Mouse (Mus musculus) neural tube, embryonic 13.5 days (tissue): ENCODE data around the gene Tpcn1. TPM values are rescaled to one million over a fixed set of nuclear protein-coding genes. Genes with fewer than 3 reads are reported as not detected.

Experiments used
- ATAC-seq: fragments of 200-750 bp; cut with Nextera tagmentation; 2 replicates; pipeline ENCODE4 v1.8.0; 2017; ENCODE audit warnings: low read depth, mild to moderate bottlenecking, moderate TSS enrichment, moderate library complexity
- H3K27ac ChIP-seq: fragments of 300-500 bp; sonication (generic); replicated peaks from 2 replicates; pipeline ENCODE4 v1.5.1; 2015; ENCODE audit warnings: moderate library complexity, mild to moderate bottlenecking, inconsistent platforms
- H3K27me3 ChIP-seq: fragments of 300-500 bp; sonication (generic); 2 replicates; pipeline ENCODE4 v1.6.1; 2015; ENCODE audit warnings: mild to moderate bottlenecking, inconsistent platforms
- H3K36me3 ChIP-seq: fragments of 300-500 bp; sonication (generic); 2 replicates; pipeline ENCODE4 v1.6.1; 2015; ENCODE audit warnings: mild to moderate bottlenecking, inconsistent platforms
- H3K4me1 ChIP-seq: fragments of 300-500 bp; sonication (generic); replicated peaks from 2 replicates; pipeline ENCODE4 v1.6.1; 2015; ENCODE audit warnings: inconsistent platforms
- H3K4me2 ChIP-seq: fragments of 300-500 bp; sonication (generic); 2 replicates; pipeline ENCODE4 v1.6.1; 2015; ENCODE audit warnings: inconsistent platforms, mild to moderate bottlenecking, moderate library complexity
- H3K4me3 ChIP-seq: fragments of 300-500 bp; sonication (generic); 2 replicates; pipeline ENCODE4 v1.5.1; 2015; ENCODE audit warnings: mild to moderate bottlenecking, inconsistent platforms
- H3K9ac ChIP-seq: fragments of 300-500 bp; sonication (generic); 2 replicates; pipeline ENCODE4 v1.6.1; 2015; ENCODE audit warnings: moderate library complexity, mild to moderate bottlenecking, inconsistent platforms
- H3K9me3 ChIP-seq: fragments of 300-500 bp; sonication (generic); 2 replicates; pipeline ENCODE4 v1.6.1; 2016; ENCODE audit warnings: inconsistent platforms
- WGBS: fragments of 180-500 bp; shearing (Covaris S2); methylation state at CpG from one replicate; pipeline ENCODE4 v1.1.7; 2015; 5-methylcytosine and 5-hydroxymethylcytosine counted together
- polyA plus RNA-seq: library from polyadenylated mRNA; unstranded; fragments of >200 nt; fragmentation: Nextera tagmentation; extraction: Ambion mirVana; gene quantifications from 2 replicates; pipeline ENCODE4 v1.2.1, GENCODE M21; 2015

The Tpcn1 gene
- polyA plus RNA-seq, 1 experiment from 2014 or later, result 22.4 TPM

DNA sequence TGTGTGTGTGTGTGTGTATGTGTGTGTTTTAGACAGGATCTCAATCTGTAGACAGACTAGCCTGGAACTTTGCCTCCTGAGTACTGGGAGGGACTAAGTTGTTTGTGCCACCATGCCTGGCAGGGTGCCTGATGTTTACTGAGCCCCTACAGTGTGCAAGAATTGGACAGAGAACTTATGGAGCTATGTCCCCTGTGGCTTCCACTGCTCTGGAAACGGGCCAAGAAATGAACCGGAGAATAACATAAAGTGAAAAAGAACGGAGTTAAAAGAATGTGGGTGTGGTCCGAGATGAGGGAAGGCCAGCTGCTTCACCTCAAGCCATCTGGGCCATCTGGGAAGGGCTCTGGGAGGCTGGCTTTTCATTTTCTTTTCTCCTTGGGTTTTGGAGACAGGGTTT is 73.7 kb downstream of the Tpcn1 start:
- Histone ChIP-seq H3K9me3 (no peaks in the 10 kb centered on the region), H3K36me3 (no peaks in the 10 kb centered on the region), H3K4me2 (no peak overlapping the region), H3K27me3 (peaks cover 11% of the 10 kb centered on the region), H3K27ac (peak overlapping the region; percentile 52), H3K4me3 (no peak overlapping the region), H3K4me1 (peaks cover 63% of the 10 kb centered on the region), H3K9ac (no peak overlapping the region)
- WGBS, result 8% methylated on average over 4 of the region's 4 CpGs
- no peak for ATAC-seq

DNA sequence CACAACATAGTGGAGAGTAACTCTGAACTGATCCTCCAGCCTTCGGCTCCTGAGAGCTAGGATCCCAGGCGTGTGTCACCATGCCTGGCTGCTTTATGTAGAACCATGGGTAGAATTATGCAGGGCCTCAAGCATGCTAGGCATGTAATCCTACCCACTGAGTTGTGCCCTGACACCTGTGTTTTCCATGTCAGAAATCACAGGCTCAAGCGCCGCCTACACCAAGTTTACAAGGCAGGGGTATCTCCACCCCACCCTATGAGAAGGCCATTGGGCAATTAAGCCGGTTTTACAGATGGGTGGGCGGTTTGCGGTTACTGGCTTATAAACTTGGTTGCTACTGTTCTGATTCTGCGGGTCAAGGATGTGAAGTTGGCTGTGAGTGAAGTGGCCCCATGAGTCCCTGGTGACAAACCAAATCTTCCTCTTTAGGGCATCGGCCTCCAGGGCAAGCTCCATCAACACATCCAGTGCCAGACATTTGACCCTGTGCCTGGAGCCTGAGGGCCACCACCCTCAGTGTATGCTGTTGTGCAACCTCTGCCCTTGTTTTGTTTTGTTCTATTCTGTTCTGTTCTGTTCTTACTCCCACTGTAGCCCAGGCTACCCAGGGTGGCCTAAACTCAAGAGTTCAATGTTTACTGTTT is 74.3 kb downstream of the Tpcn1 start:
- H3K36me3 ChIP-seq, result no peaks in the 10 kb centered on the region
- no peaks in the 10 kb centered on the region for H3K9me3 ChIP-seq
- H3K27ac ChIP-seq, result no peak overlapping the region
- H3K27me3 ChIP-seq, result peaks cover 11% of the 10 kb centered on the region
- H3K4me3 ChIP-seq, result no peak overlapping the region
- H3K4me2 ChIP-seq, result no peak overlapping the region
- H3K4me1 ChIP-seq, result peaks cover 63% of the 10 kb centered on the region
- H3K9ac ChIP-seq, result no peak overlapping the region
- 84% methylated on average over 9 of the region's 9 CpGs for WGBS
- no peak for ATAC-seq

DNA sequence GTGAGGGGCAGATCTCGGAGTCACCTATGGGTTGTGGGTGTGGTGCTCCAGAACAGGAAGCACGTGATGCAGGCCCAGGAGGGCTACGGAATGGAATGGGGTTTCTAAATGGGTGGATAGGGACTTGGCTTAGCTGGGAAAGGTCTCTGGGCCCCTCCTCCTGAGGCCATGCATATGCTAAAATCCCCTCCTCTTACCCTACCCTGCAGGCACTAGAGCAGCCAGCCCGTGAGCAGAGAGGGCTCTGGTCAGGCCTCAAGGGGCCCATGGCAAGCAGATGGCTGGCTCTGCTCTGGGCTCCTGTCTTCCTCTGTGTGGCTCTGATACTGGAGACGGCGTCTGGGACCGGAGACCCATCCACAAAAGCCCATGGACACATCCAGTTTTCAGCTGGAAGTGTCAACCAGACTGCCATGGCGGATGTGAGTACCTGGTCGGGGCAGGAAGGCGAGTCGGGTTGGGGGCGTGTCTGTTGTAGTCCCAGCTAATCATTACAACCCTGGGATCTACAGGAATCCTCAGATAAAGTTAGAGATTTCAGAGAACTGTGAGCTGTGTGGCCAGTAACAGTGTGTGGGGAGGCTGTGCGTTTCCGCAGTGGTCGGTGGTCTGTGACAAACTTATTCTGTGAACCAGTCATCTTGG is 75.4 kb downstream of the Tpcn1 start:
- H3K27ac ChIP-seq, result no peak overlapping the region
- H3K27me3 ChIP-seq, result peaks cover 11% of the 10 kb centered on the region
- no peaks in the 10 kb centered on the region for H3K36me3 ChIP-seq
- 33% methylated on average over 15 of the region's 15 CpGs for WGBS
- no peak overlapping the region for H3K4me3 ChIP-seq
- ATAC-seq, result no peak
- H3K4me2 ChIP-seq, result no peak overlapping the region
- no peak overlapping the region for H3K9ac ChIP-seq
- peaks cover 63% of the 10 kb centered on the region for H3K4me1 ChIP-seq
- H3K9me3 ChIP-seq, result no peaks in the 10 kb centered on the region

DNA sequence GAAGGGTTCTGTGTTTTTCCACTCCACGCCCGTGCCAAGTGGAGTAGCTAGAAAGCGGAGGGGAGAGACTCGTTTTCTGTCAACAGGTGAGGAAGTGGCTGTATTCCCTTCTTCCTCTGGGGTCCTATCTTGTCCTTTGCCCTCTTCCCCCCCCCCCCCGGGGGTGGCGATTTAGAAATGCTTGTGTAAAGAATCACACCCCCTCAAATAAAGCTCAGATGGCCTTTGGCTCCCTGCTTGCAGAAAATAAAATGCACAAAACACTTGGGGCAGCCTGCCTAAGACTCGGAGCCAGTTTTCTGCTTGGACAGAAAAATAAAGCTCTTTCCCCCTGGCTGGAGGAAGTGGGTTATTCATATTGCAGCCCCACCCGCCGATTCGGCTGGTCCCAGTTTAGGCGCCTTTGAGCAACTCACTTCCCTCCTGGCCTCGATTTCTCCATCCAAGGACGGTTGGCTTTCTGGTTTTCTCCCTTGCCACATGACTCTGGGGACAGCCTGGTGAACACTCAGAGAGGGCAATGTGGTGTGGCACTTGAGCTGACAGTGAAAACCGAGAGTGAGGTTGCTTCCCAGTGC is 76.7 kb downstream of the Tpcn1 start:
- Histone ChIP-seq H3K36me3 (no peaks in the 10 kb centered on the region), H3K27ac (no peak overlapping the region), H3K27me3 (peaks cover 11% of the 10 kb centered on the region), H3K4me2 (peak overlapping the region; percentile 54), H3K9me3 (no peaks in the 10 kb centered on the region), H3K4me1 (peaks cover 71% of the 10 kb centered on the region), H3K9ac (peak overlapping the region; percentile 47; the same call in 1 of the 2 replicates), H3K4me3 (peak overlapping the region; percentile 38)
- WGBS, result 34% methylated on average over 14 of the region's 14 CpGs
- no peak for ATAC-seq

DNA sequence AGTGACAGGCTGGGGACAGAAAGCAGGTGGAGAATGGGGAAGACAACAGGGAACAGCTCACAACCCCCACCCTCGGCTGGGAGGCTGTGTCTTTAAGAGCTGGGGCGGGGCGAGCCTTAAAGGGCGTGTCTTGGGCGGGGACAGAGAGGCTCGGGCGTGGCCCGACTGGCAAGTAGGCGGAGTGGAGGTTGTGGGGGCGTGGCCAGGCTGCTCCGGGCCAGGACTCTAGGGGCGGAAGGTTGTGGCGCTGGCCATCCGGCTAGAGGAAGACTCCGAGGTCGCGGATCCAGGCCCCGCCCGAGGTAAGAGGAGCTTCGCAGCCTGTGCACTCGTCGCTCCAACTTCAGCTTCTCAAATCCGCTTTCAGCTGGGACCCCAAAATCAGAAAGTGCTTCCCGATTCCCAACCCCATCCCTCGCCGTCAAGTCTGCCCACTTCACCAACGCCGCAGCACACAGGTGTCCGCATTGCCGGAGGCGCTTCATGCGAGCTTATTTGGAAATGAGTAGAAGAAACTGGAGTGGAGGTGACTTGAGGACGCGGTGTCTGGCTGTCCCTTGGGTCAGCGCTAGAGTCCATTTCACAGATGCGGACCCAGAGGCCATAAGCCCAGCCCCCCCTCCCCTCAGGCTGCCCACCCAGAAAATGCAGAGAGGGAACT is 77.4 kb downstream of the Tpcn1 start, which contains the start of gene Slc8b1:
TSS of gene Slc8b1 (plus strand) at position 187 of the 661 bp plus-strand sequence.
- WGBS, result under 1% methylated on average over 35 of the region's 36 CpGs
- Histone ChIP-seq H3K4me1 (peaks cover 71% of the 10 kb centered on the region), H3K9me3 (no peaks in the 10 kb centered on the region), H3K27ac (no peak within 1 kb of the TSS), H3K36me3 (no peaks in the 10 kb centered on the region), H3K4me3 (peak within 1 kb of the TSS; percentile 38), H3K9ac (peak within 1 kb of the TSS; percentile 47), H3K4me2 (peak within 1 kb of the TSS; percentile 54), H3K27me3 (peaks cover 11% of the 10 kb centered on the region)
- ATAC-seq, result peak; percentile 68

DNA sequence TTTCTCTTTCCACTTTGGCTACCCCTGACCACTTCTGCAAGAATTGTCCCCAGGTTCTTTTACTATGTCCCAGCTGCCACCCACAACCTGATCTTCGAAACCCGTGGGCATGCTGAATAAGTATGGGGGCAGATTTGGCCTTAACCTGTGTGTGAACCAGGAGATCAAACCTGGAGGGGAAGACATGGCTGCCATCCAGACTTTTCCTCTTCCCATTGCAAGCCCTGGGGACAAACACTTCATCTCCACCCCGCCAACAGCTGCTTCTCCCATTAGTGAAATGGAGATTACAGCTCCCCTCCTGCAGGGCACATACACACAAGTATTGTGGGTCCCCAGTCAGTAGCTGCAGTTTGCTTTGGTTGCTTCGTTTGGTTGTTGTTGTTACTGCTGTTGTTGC is 81.2 kb downstream of the Tpcn1 start:
- no peak for ATAC-seq
- Histone ChIP-seq H3K27ac (no peak overlapping the region), H3K4me2 (no peak overlapping the region), H3K4me3 (no peak overlapping the region), H3K9ac (no peak overlapping the region), H3K4me1 (peaks cover 51% of the 10 kb centered on the region), H3K36me3 (no peaks in the 10 kb centered on the region), H3K9me3 (no peaks in the 10 kb centered on the region), H3K27me3 (peaks cover 10% of the 10 kb centered on the region)
- WGBS, result 36% methylated on average over 4 of the region's 4 CpGs

DNA sequence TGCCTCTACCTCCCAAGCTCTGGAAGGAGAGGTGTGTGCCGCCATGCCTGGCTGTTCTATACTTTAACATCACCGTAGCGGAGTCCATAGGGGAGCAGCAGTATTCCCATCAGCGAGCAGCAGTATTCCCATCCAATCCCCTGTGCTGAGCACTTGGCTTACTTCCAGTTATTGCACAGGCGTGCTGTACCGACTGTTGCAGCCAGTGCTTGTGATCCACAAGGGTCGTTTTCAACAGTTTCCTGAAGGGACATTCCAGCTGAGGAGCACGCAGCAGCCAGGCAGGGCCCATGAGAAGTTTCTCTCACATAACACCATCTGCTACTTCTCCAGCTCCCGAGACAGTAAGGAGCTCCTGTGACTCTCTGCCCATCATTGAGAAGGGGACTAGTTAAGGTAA is 82.0 kb downstream of the Tpcn1 start:
- no peak for ATAC-seq
- peaks cover 51% of the 10 kb centered on the region for H3K4me1 ChIP-seq
- no peak overlapping the region for H3K4me3 ChIP-seq
- no peak overlapping the region for H3K4me2 ChIP-seq
- no peaks in the 10 kb centered on the region for H3K9me3 ChIP-seq
- H3K27ac ChIP-seq, result peak overlapping the region; percentile 23; the same call in 1 of the 2 replicates
- 38% methylated on average over 9 of the region's 9 CpGs for WGBS
- H3K27me3 ChIP-seq, result 0 out of 2 replicates have a peak, but pooled peaks cover 3% of the 10 kb centered on the region
- no peak overlapping the region for H3K9ac ChIP-seq
- H3K36me3 ChIP-seq, result no peaks in the 10 kb centered on the region

DNA sequence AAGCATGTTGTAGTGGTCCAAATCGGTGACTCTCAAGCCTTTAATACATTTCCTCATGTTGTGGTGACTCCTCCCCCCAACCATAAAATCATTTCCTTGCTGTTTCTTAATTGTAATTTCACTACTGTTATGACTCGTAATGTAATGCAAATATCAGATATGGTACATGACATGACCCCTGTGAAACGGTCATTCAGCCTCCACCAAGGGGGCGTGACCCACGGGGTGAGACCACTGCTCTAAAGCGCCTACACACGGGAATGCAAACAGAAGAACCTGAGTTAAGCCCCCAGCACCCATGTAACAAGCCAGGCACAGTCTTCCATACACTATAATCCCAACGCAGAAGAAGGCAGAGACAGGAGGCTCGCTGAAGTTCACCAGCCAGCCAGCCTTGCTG is 82.7 kb downstream of the Tpcn1 start:
- H3K4me2 ChIP-seq, result no peak overlapping the region
- ATAC-seq, result no peak

DNA sequence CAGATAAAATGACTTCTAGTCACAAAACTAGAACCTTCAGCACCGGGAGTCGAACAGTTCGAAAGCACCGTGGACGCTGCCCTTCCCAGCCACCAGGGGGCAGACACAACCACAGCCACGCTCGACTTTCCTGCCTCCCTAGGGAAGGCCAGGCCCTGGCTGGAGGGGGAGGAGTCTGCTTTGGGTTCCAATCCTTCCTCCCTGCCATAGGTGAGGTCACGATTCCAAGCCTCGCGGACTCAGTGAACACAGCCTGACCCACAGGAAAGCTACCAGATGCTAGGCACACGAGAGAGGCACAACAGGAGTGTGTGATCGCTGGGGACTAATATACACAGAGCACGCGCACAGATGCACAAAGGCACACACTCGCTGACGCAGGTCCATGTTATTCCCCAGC is 83.1 kb downstream of the Tpcn1 start:
- Histone ChIP-seq H3K27me3 (no peaks in the 10 kb centered on the region), H3K27ac (no peak overlapping the region), H3K4me2 (no peak overlapping the region), H3K9ac (no peak overlapping the region), H3K36me3 (no peaks in the 10 kb centered on the region), H3K9me3 (no peaks in the 10 kb centered on the region), H3K4me1 (peaks cover 42% of the 10 kb centered on the region), H3K4me3 (no peak overlapping the region)
- WGBS, result 17% methylated on average over 16 of the region's 16 CpGs
- ATAC-seq, result no peak

More for the DNA sequence above, 82.7 kb downstream of the Tpcn1 start:
- Histone ChIP-seq H3K9ac (no peak overlapping the region), H3K36me3 (no peaks in the 10 kb centered on the region), H3K4me3 (no peak overlapping the region), H3K27me3 (no peaks in the 10 kb centered on the region), H3K4me1 (peaks cover 46% of the 10 kb centered on the region), H3K27ac (no peak overlapping the region), H3K9me3 (no peaks in the 10 kb centered on the region)
- WGBS, result 70% methylated on average over 9 of the region's 9 CpGs

DNA sequence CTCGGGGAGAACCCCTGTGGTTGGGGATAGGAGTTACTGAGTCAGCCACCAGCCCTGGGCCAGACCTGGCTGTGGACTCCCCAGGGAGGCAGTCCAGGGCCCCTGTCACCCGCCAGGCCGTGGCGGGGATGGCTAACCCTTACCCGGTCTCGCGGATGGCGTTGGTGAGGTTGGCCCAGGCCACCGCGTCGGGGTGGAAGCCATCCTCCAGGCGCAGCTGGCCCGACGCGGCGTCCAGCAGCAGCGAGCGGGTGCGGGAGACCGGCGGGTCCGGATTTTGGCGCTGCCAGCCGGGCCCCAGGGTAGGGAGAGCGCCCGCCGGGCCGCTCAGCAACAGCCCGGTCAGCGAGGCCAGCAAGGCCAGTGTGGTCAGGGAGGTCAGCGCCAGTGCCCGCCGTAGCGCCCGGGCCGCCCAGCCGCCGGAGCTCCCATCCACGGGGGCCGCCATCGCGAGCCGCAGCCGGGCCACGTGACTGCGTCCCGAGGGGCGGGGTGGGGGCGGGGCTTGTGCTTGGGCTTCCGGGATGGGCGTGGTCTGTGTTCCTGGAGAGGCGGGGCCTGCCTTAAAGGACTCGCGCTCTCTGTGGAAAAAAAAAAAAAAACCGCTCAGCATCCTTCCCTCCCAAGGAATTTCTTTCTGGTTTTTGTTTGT is 85.2 kb downstream of the Tpcn1 start, which contains the start of gene Plbd2:
TSS of gene Plbd2 (minus strand) at position 482 of the 652 bp plus-strand sequence.
- H3K4me2 ChIP-seq, result peak within 1 kb of the TSS; percentile 93
- peak; percentile 67 for ATAC-seq
- no peaks in the 10 kb centered on the region for H3K9me3 ChIP-seq
- 1% methylated on average over 52 of the region's 55 CpGs for WGBS
- H3K9ac ChIP-seq, result peak within 1 kb of the TSS; percentile 83
- peaks cover 10% of the 10 kb centered on the region; the same call in 1 of the 2 replicates for H3K36me3 ChIP-seq
- H3K4me1 ChIP-seq, result peaks cover 36% of the 10 kb centered on the region
- H3K4me3 ChIP-seq, result peak within 1 kb of the TSS; percentile 89
- 0 out of 2 replicates have a peak within 1 kb of the TSS, but pooled peaks have one; percentile 46 for H3K27ac ChIP-seq
- H3K27me3 ChIP-seq, result no peaks in the 10 kb centered on the region

DNA sequence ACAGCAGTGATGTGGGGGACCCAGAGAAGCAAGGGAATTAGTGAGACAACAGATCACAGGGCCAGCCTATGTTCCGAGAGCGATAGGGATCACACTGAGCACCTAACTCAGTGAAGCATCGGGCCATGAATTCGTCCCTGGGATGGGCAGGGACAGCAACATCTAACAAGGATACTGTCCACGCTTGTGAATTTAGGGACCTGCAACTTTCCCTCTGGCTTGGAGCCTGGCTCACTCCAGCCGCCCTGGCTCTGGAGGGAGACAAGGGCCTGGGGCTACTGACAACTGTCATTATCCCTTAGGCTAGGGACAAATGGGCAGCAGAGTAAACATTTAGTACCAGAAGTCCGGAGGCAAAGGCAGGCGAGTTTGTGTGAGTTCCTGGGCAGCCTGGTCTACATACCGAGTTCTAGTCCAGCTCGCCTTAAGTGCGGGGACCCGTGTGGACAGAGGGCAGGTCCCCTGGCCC is 85.8 kb downstream of the Tpcn1 start:
- H3K27me3 ChIP-seq, result no peaks in the 10 kb centered on the region
- ATAC-seq, result no peak
- H3K27ac ChIP-seq, result no peak overlapping the region
- H3K4me3 ChIP-seq, result peak overlapping the region; percentile 89
- peaks cover 14% of the 10 kb centered on the region; the same call in 1 of the 2 replicates for H3K36me3 ChIP-seq
- H3K4me2 ChIP-seq, result peak overlapping the region; percentile 93
- H3K9ac ChIP-seq, result peak overlapping the region; percentile 83
- no peaks in the 10 kb centered on the region for H3K9me3 ChIP-seq
- WGBS, result 9% methylated on average over 12 of the region's 12 CpGs
- H3K4me1 ChIP-seq, result peaks cover 36% of the 10 kb centered on the region
